Comparison of ENCODE assay signal across 8 mouse cellular contexts in the genomic region with DNA sequence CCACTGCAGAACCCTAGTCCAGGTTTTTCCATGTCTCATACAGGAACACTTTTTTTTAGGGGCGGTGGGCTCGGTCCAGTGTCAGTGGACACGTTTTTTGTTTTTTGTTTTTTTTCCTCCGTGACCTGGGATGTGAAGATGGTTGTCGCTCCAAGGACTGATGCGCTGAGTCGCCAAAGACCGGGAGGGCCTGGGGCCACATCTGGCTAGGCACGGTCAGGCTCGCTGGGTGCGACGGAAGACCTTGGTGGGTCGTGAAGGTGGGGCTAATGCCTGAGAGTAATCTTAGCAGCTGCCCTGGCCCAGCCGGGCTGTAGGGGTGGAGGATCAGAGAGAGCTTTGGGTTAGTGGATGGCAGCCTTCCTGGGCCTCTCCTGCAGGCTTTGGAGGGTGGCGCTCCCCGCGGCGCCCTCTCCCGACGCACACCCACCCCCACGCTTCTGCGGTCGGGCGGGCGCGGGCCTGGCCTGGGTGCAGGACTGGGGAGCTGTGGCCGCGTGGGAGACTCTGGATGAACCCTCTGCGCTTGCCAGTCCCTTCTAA. TPM values are rescaled to one million over a fixed set of nuclear protein-coding genes. Genes with fewer than 3 reads are reported as not detected.
DNase-seq lines count a peak whose midpoint lies in the region; ATAC-seq and TF ChIP-seq lines count a peak whose summit lies in the region.

No protein-coding gene starts in this region.

- no peak for TF ChIP-seq POLR2A in cerebellum, adult 2 months (IDR thresholded peaks at IDR 0.05; ENCODE audit: borderline replicate concordance, insufficient read depth, low read length)

- no peak for TF ChIP-seq CTCF in cerebellum, adult 2 months (IDR thresholded peaks at IDR 0.05; ENCODE audit: borderline replicate concordance, insufficient read depth, low read depth, low read length)
- no peak for TF ChIP-seq CTCF in kidney, postnatal 0 days (IDR thresholded peaks at IDR 0.05; ENCODE audit: low read depth)

- no peaks in the 10 kb centered on the region for H3K27me3 ChIP-seq in cerebellum, adult 2 months (ENCODE audit: control insufficient read depth, insufficient read depth, low read length)
- H3K27me3 ChIP-seq in kidney, postnatal 0 days (ENCODE audit: insufficient read depth, low read length): no peaks in the 10 kb centered on the region
- no peaks in the 10 kb centered on the region; the same call in 1 of the 2 replicates for H3K27me3 ChIP-seq in midbrain, embryonic 11.5 days (ENCODE audit: control insufficient read depth, insufficient read depth, low read length)

- DNase-seq in gastrocnemius, postnatal 14 days: peak; percentile 47
- no peak for DNase-seq in gastrocnemius, postnatal 36 days
- DNase-seq in CD4-positive, CD25-positive, alpha-beta regulatory T cell, adult 2 months (ENCODE audit: low read depth, low spot score): peak; percentile 44
- peak in 1 of 2 experiments; percentile 54 for DNase-seq in cerebellum, adult 2 months
- peak; percentile 37 for DNase-seq in kidney, postnatal 0 days (ENCODE audit: low spot score)
- no peak for DNase-seq in midbrain, embryonic 11.5 days (ENCODE audit: low spot score, missing footprints)
- DNase-seq in thymus, postnatal 0 days (ENCODE audit: low spot score): peak; percentile 16

- intact Hi-C loops in gastrocnemius, postnatal 14 days (cut with DNase I; ENCODE audit: low total_unique reads): no loop called here
- intact Hi-C loops in gastrocnemius, postnatal 36 days (cut with DNase I): no loop called here

- no peaks in the 10 kb centered on the region for H3K36me3 ChIP-seq in kidney, postnatal 0 days (ENCODE audit: insufficient read depth, low read length)
- no peaks in the 10 kb centered on the region for H3K36me3 ChIP-seq in midbrain, embryonic 11.5 days (ENCODE audit: control insufficient read depth, insufficient read depth, low read length)

- peak; percentile 31 for ATAC-seq in frontal cortex, adult (ENCODE audit: low TSS enrichment)
- ATAC-seq in kidney, postnatal 0 days (replicated peaks; ENCODE audit: low FRiP score, low read depth): no peak; the same call in 1 of the 2 replicates
- peak; percentile 20 for ATAC-seq in midbrain, embryonic 11.5 days (ENCODE audit: low FRiP score)

- under 1% methylated on average over 29 of the region's 29 CpGs for WGBS in cerebellum, adult 2 months
- 1% methylated on average over 29 of the region's 29 CpGs for WGBS in kidney, postnatal 0 days
- 0% methylated on average over 28 of the region's 29 CpGs for WGBS in midbrain, embryonic 11.5 days

- peak overlapping the region; percentile 97 for H3K4me2 ChIP-seq in kidney, postnatal 0 days (ENCODE audit: low read length)
- H3K4me2 ChIP-seq in midbrain, embryonic 11.5 days: peak overlapping the region; percentile 93

- H3K4me1 ChIP-seq in cerebellum, adult 2 months (ENCODE audit: control insufficient read depth, insufficient read depth, low read length): peaks cover 31% of the 10 kb centered on the region
- H3K4me1 ChIP-seq in kidney, postnatal 0 days (replicated peaks; ENCODE audit: insufficient read depth, low read length): peaks cover 24% of the 10 kb centered on the region
- H3K4me1 ChIP-seq in midbrain, embryonic 11.5 days (ENCODE audit: control insufficient read depth, insufficient read depth, low read length): peaks cover 38% of the 10 kb centered on the region

- peak overlapping the region; percentile 79 for H3K27ac ChIP-seq in cerebellum, adult 2 months (ENCODE audit: insufficient read depth, low read length)
- H3K27ac ChIP-seq in kidney, postnatal 0 days: peak overlapping the region; percentile 86
- peak overlapping the region; percentile 85 for H3K27ac ChIP-seq in midbrain, embryonic 11.5 days (ENCODE audit: low read depth, low read length)

- no peaks in the 10 kb centered on the region for H3K9me3 ChIP-seq in kidney, postnatal 0 days (replicated peaks; ENCODE audit: low read length)
- no peaks in the 10 kb centered on the region for H3K9me3 ChIP-seq in midbrain, embryonic 11.5 days (ENCODE audit: control insufficient read depth, low read length)

- peak overlapping the region; percentile 77 for H3K9ac ChIP-seq in kidney, postnatal 0 days (ENCODE audit: low read depth, low read length)
- peak overlapping the region; percentile 97 for H3K9ac ChIP-seq in midbrain, embryonic 11.5 days (ENCODE audit: low read length)

- peak overlapping the region; percentile 89 for H3K4me3 ChIP-seq in cerebellum, adult 2 months (replicated peaks; ENCODE audit: insufficient read depth, low read depth, low read length)
- H3K4me3 ChIP-seq in kidney, postnatal 0 days (replicated peaks; ENCODE audit: low read depth, low read length): peak overlapping the region; percentile 74
- H3K4me3 ChIP-seq in midbrain, embryonic 11.5 days (ENCODE audit: low read depth, low read length): peak overlapping the region; percentile 98

RNA-seq across cellular contexts. Expression of a gene that starts 0.8 kb away (rescaled TPM):
- 10 to 100 TPM; 44.7 to 49.8 TPM for total RNA-seq in gastrocnemius, postnatal 14 days (2021)
- 10 to 100 TPM; 59.6 to 63.2 TPM for total RNA-seq in gastrocnemius, postnatal 36 days (2021)
- polyA plus RNA-seq in cerebellum, adult 2 months (2012; rRNA removed): 402 and 421 TPM in 2 replicates
- polyA plus RNA-seq in kidney, postnatal 0 days (2015; fragmentation: Nextera tagmentation; extraction: Ambion mirVana): 23.9 and 26.9 TPM in 2 replicates
- 43.1 and 57.0 TPM in 2 replicates for polyA plus RNA-seq in midbrain, embryonic 11.5 days (2014; fragmentation: Nextera tagmentation; extraction: Ambion mirVana)
- polyA plus RNA-seq in thymus, postnatal 0 days (2015; fragmentation: Nextera tagmentation; extraction: Ambion mirVana): 24.5 and 26.9 TPM in 2 replicates

RNA-seq across cellular contexts. Expression of a gene that starts 5.1 kb away (rescaled TPM):
- 10 to 100 TPM; 11.4 to 13.7 TPM for total RNA-seq in gastrocnemius, postnatal 14 days (2021)
- 10 to 100 TPM; 14.9 to 15.8 TPM for total RNA-seq in gastrocnemius, postnatal 36 days (2021)
- 60.6 and 61.1 TPM in 2 replicates for polyA plus RNA-seq in cerebellum, adult 2 months (2012; rRNA removed)
- polyA plus RNA-seq in kidney, postnatal 0 days (2015; fragmentation: Nextera tagmentation; extraction: Ambion mirVana): 27.0 and 28.0 TPM in 2 replicates
- polyA plus RNA-seq in midbrain, embryonic 11.5 days (2014; fragmentation: Nextera tagmentation; extraction: Ambion mirVana): 30.5 and 32.3 TPM in 2 replicates
- 33.7 and 35.4 TPM in 2 replicates for polyA plus RNA-seq in thymus, postnatal 0 days (2015; fragmentation: Nextera tagmentation; extraction: Ambion mirVana)

RNA-seq across cellular contexts. Expression of a gene that starts 7.7 kb away (rescaled TPM):
- 100 to 1,000 TPM; 132 to 146 TPM for total RNA-seq in gastrocnemius, postnatal 14 days (2021)
- total RNA-seq in gastrocnemius, postnatal 36 days (2021): 100 to 1,000 TPM; 179 to 183 TPM
- 246 and 265 TPM in 2 replicates for polyA plus RNA-seq in cerebellum, adult 2 months (2012; rRNA removed)
- 117 and 120 TPM in 2 replicates for polyA plus RNA-seq in kidney, postnatal 0 days (2015; fragmentation: Nextera tagmentation; extraction: Ambion mirVana)
- 79.3 and 84.6 TPM in 2 replicates for polyA plus RNA-seq in midbrain, embryonic 11.5 days (2014; fragmentation: Nextera tagmentation; extraction: Ambion mirVana)
- 86.0 and 88.5 TPM in 2 replicates for polyA plus RNA-seq in thymus, postnatal 0 days (2015; fragmentation: Nextera tagmentation; extraction: Ambion mirVana)

RNA-seq across cellular contexts. Expression of a gene that starts 29.1 kb away (rescaled TPM):
- total RNA-seq in gastrocnemius, postnatal 14 days (2021): 10 to 100 TPM; 21.7 to 22.8 TPM
- total RNA-seq in gastrocnemius, postnatal 36 days (2021): 10 to 100 TPM; 14.7 to 15.5 TPM
- 81.3 and 88.0 TPM in 2 replicates for polyA plus RNA-seq in cerebellum, adult 2 months (2012; rRNA removed)
- 30.8 and 35.5 TPM in 2 replicates for polyA plus RNA-seq in kidney, postnatal 0 days (2015; fragmentation: Nextera tagmentation; extraction: Ambion mirVana)
- polyA plus RNA-seq in midbrain, embryonic 11.5 days (2014; fragmentation: Nextera tagmentation; extraction: Ambion mirVana): 16.7 and 21.5 TPM in 2 replicates
- polyA plus RNA-seq in thymus, postnatal 0 days (2015; fragmentation: Nextera tagmentation; extraction: Ambion mirVana): 23.2 and 26.6 TPM in 2 replicates

RNA-seq across cellular contexts. Expression of a gene that starts 29.4 kb away (rescaled TPM):
- 10 to 100 TPM; 12.4 to 13.4 TPM for total RNA-seq in gastrocnemius, postnatal 14 days (2021)
- 10 to 100 TPM; 11.3 to 12.0 TPM for total RNA-seq in gastrocnemius, postnatal 36 days (2021)
- polyA plus RNA-seq in cerebellum, adult 2 months (2012; rRNA removed): 221 and 222 TPM in 2 replicates
- 47.2 and 51.3 TPM in 2 replicates for polyA plus RNA-seq in kidney, postnatal 0 days (2015; fragmentation: Nextera tagmentation; extraction: Ambion mirVana)
- polyA plus RNA-seq in midbrain, embryonic 11.5 days (2014; fragmentation: Nextera tagmentation; extraction: Ambion mirVana): 52.8 and 58.1 TPM in 2 replicates
- 31.4 and 35.1 TPM in 2 replicates for polyA plus RNA-seq in thymus, postnatal 0 days (2015; fragmentation: Nextera tagmentation; extraction: Ambion mirVana)

Comparison
In these comparisons a context has a peak if more than half of its experiments do, and no peak if none do; other contexts are left out.
1. DNase-seq: peak in gastrocnemius, postnatal 14 days (single experiment), CD4-positive, CD25-positive, alpha-beta regulatory T cell, adult 2 months (single experiment), kidney, postnatal 0 days (single experiment) and thymus, postnatal 0 days (single experiment); none in gastrocnemius, postnatal 36 days (0 of 2) and midbrain, embryonic 11.5 days (single experiment).
2. Peak in every context shown above with its lines, with median percentiles within 50 percentile points of each other: H3K27ac ChIP-seq and H3K4me3 ChIP-seq.